Comparison of ENCODE assay signal across 12 mouse cellular contexts in genomic region chr2:137224702-137225552, GRCm38 (mm10).
A peak's percentile ranks its signal among the peaks of the same experiment; 100 is the strongest.
DNase-seq lines count a peak whose midpoint lies in the region; ATAC-seq lines count a peak whose summit lies in the region.
"Had no signal": no experiment of that assay in that cellular context is flagged by ENCODE, and none has a peak within 500 bp of the region (broad histone marks: within the 10 kb centered on the region; RNA-seq: fewer than 3 reads in every experiment).

No protein-coding gene starts in this region.

- DNase-seq in CD4-positive, CD25-positive, alpha-beta regulatory T cell, adult 2 months (ENCODE audit: low read depth, low spot score) = peak; percentile 2
- peak; percentile 11 for DNase-seq in fat pad, adult 2 months (ENCODE audit: extremely low read depth, low read depth, low spot score)
- peak; percentile 4 to 57 for DNase-seq in kidney, postnatal 25 days
- no peak for DNase-seq in testis, postnatal 10 days (ENCODE audit: low spot score)
- no peak for DNase-seq in spleen, postnatal 14 days (ENCODE audit: low spot score in 2 of 2)
- DNase-seq in right cerebral cortex, adult 18-20 months = no peak
- DNase-seq: adrenal gland, postnatal 10 days; gastrocnemius, postnatal 10 days; right cerebral cortex, postnatal 4 days; thymus, postnatal 25 days had no signal

- ATAC-seq in megakaryocyte, adult 5-6 weeks (ENCODE audit: poor library complexity, severe bottlenecking) = 0 out of 2 replicates have a peak, but pooled peaks have one; percentile 12
- no peak for ATAC-seq in megakaryocyte progenitor cell, adult 5-6 weeks (replicated peaks; ENCODE audit: poor library complexity)

Comparison
In these comparisons a context has a peak if more than half of its experiments do, and no peak if none do; other contexts are left out.
1. DNase-seq: peak in CD4-positive, CD25-positive, alpha-beta regulatory T cell, adult 2 months (single experiment), fat pad, adult 2 months (single experiment) and kidney, postnatal 25 days (2 of 2); none in testis, postnatal 10 days (single experiment), spleen, postnatal 14 days (0 of 2) and right cerebral cortex, adult 18-20 months (single experiment).